In genomic region chr17:69421592-69421991, GRCm38 (mm10) we compare ENCODE assay signal across 12 mouse cellular contexts. TPM values are rescaled to one million over a fixed set of nuclear protein-coding genes. Genes with fewer than 3 reads are reported as not detected.
DNase-seq lines count a peak whose midpoint lies in the region; ATAC-seq lines count a peak whose summit lies in the region.
"Had no signal": no experiment of that assay in that cellular context is flagged by ENCODE, and none has a peak within 500 bp of the region (broad histone marks: within the 10 kb centered on the region; RNA-seq: fewer than 3 reads in every experiment).

No protein-coding gene starts in this region.

- H3K27ac ChIP-seq in embryonic facial prominence, embryonic 11.5 days (replicated peaks; ENCODE audit: low read depth, low read length) = no peak overlapping the region
- H3K27ac ChIP-seq in embryonic facial prominence, embryonic 10.5 days (replicated peaks) = no peak overlapping the region
- H3K27ac ChIP-seq in midbrain, embryonic 10.5 days (replicated peaks) = peak overlapping the region; percentile 65
- no peak overlapping the region for H3K27ac ChIP-seq in midbrain, embryonic 15.5 days
- H3K27ac ChIP-seq: lung, embryonic 15.5 days had no signal

- H3K4me3 ChIP-seq in embryonic facial prominence, embryonic 11.5 days (ENCODE audit: low read depth, low read length) = no peak overlapping the region
- no peak overlapping the region for H3K4me3 ChIP-seq in embryonic facial prominence, embryonic 10.5 days
- no peak overlapping the region for H3K4me3 ChIP-seq in midbrain, embryonic 10.5 days
- no peak overlapping the region for H3K4me3 ChIP-seq in midbrain, embryonic 15.5 days
- H3K4me3 ChIP-seq: lung, embryonic 15.5 days had no signal

- H3K9me3 ChIP-seq in embryonic facial prominence, embryonic 11.5 days (replicated peaks; ENCODE audit: control insufficient read depth, low read length) = no peaks in the 10 kb centered on the region
- no peaks in the 10 kb centered on the region for H3K9me3 ChIP-seq in embryonic facial prominence, embryonic 10.5 days
- H3K9me3 ChIP-seq in midbrain, embryonic 10.5 days (replicated peaks) = no peaks in the 10 kb centered on the region
- H3K9me3 ChIP-seq in midbrain, embryonic 15.5 days = no peaks in the 10 kb centered on the region
- H3K9me3 ChIP-seq: lung, embryonic 15.5 days had no signal

- WGBS in embryonic facial prominence, embryonic 11.5 days = 6% methylated on average over 1 of the region's 1 CpGs
- 5% methylated on average over 1 of the region's 1 CpGs for WGBS in embryonic facial prominence, embryonic 10.5 days
- 2% methylated on average over 1 of the region's 1 CpGs for WGBS in midbrain, embryonic 10.5 days
- 4% methylated on average over 1 of the region's 1 CpGs for WGBS in midbrain, embryonic 15.5 days

- H3K9ac ChIP-seq in embryonic facial prominence, embryonic 11.5 days (replicated peaks; ENCODE audit: low read length) = no peak overlapping the region
- H3K9ac ChIP-seq in midbrain, embryonic 15.5 days = no peak overlapping the region
- H3K9ac ChIP-seq: lung, embryonic 15.5 days had no signal

- no peaks in the 10 kb centered on the region for H3K36me3 ChIP-seq in embryonic facial prominence, embryonic 11.5 days (replicated peaks; ENCODE audit: control insufficient read depth, insufficient read depth, low read depth, low read length)
- H3K36me3 ChIP-seq in embryonic facial prominence, embryonic 10.5 days (replicated peaks) = no peaks in the 10 kb centered on the region
- H3K36me3 ChIP-seq in midbrain, embryonic 10.5 days = no peaks in the 10 kb centered on the region
- H3K36me3 ChIP-seq in midbrain, embryonic 15.5 days (replicated peaks) = no peaks in the 10 kb centered on the region
- peaks cover 1% of the 10 kb centered on the region; the same call in 1 of the 2 replicates for H3K36me3 ChIP-seq in splenic B cell, adult 2 months (ENCODE audit: control insufficient read depth, insufficient read depth, low read length, poor library complexity, severe bottlenecking)
- H3K36me3 ChIP-seq: lung, embryonic 15.5 days had no signal

- no peaks in the 10 kb centered on the region for H3K27me3 ChIP-seq in embryonic facial prominence, embryonic 11.5 days (ENCODE audit: control insufficient read depth, insufficient read depth, low read length)
- H3K27me3 ChIP-seq in embryonic facial prominence, embryonic 10.5 days (replicated peaks; ENCODE audit: low read depth, poor library complexity, severe bottlenecking) = no peaks in the 10 kb centered on the region
- no peaks in the 10 kb centered on the region for H3K27me3 ChIP-seq in midbrain, embryonic 10.5 days (ENCODE audit: low read depth, poor library complexity, severe bottlenecking)
- no peaks in the 10 kb centered on the region for H3K27me3 ChIP-seq in midbrain, embryonic 15.5 days (replicated peaks)
- no peaks in the 10 kb centered on the region for H3K27me3 ChIP-seq in splenic B cell, adult 2 months (ENCODE audit: control insufficient read depth, insufficient read depth, low read length, poor library complexity, severe bottlenecking)
- H3K27me3 ChIP-seq: lung, embryonic 15.5 days had no signal

- no peaks in the 10 kb centered on the region for H3K4me1 ChIP-seq in embryonic facial prominence, embryonic 11.5 days (ENCODE audit: control insufficient read depth, insufficient read depth, low read length)
- H3K4me1 ChIP-seq in embryonic facial prominence, embryonic 10.5 days = peaks cover 7% of the 10 kb centered on the region; the same call in 1 of the 2 replicates
- peaks cover 10% of the 10 kb centered on the region for H3K4me1 ChIP-seq in midbrain, embryonic 10.5 days
- peaks cover 11% of the 10 kb centered on the region for H3K4me1 ChIP-seq in midbrain, embryonic 15.5 days

- peak; percentile 66 for DNase-seq in embryonic facial prominence, embryonic 11.5 days (ENCODE audit: low spot score)
- DNase-seq in embryonic facial prominence, embryonic 10.5 days (ENCODE audit: low spot score) = no peak
- DNase-seq in midbrain, embryonic 10.5 days (ENCODE audit: low spot score) = no peak
- peak; percentile 44 for DNase-seq in splenic B cell, adult 2 months (ENCODE audit: low read depth, low spot score)
- no peak for DNase-seq in kidney, adult 8-10 months
- DNase-seq: adrenal gland, postnatal 36 days; kidney, adult 2 months had no signal

- no peak overlapping the region for H3K4me2 ChIP-seq in embryonic facial prominence, embryonic 11.5 days (ENCODE audit: low read depth, low read length)
- no peak overlapping the region for H3K4me2 ChIP-seq in midbrain, embryonic 15.5 days
- H3K4me2 ChIP-seq: lung, embryonic 15.5 days had no signal

- no peak for ATAC-seq in embryonic facial prominence, embryonic 11.5 days (replicated peaks; ENCODE audit: insufficient number of reproducible peaks, low FRiP score, low TSS enrichment, low read depth)
- ATAC-seq in midbrain, embryonic 15.5 days (replicated peaks) = no peak
- 0 out of 2 replicates have a peak, but pooled peaks have one; percentile 31 for ATAC-seq in common myeloid progenitor, adult 5-6 weeks (replicated peaks; ENCODE audit: low read depth, poor library complexity, severe bottlenecking)
- no peak for ATAC-seq in granulocyte monocyte progenitor cell, adult 5-6 weeks (replicated peaks; ENCODE audit: poor library complexity, severe bottlenecking)

RNA-seq across cellular contexts. Expression of gene Akain1, which starts 17.5 kb away (rescaled TPM):
- polyA plus RNA-seq in embryonic facial prominence, embryonic 11.5 days (2014; fragmentation: Nextera tagmentation; extraction: Ambion mirVana) = 0.15 and 0.17 TPM in 2 replicates
- not detected in 2 replicates for polyA plus RNA-seq in embryonic facial prominence, embryonic 10.5 days (2016; fragmentation: Nextera tagmentation; extraction: Ambion mirVana)
- polyA plus RNA-seq in midbrain, embryonic 10.5 days (2016; fragmentation: Nextera tagmentation; extraction: Ambion mirVana) = 0.05 TPM in 1 of 2 replicates, not detected in the other
- 0.33 and 0.56 TPM in 2 replicates for polyA plus RNA-seq in midbrain, embryonic 15.5 days (2015; fragmentation: Nextera tagmentation; extraction: Ambion mirVana)
- total RNA-seq in common myeloid progenitor, adult 5-6 weeks (2017) = not detected in 2 replicates
- not detected in 2 replicates for total RNA-seq in granulocyte monocyte progenitor cell, adult 5-6 weeks (2014; fragmentation: Nextera tagmentation)
- total RNA-seq in granulocyte monocyte progenitor cell, adult 5-6 weeks (2017) = not detected in 2 replicates
- total RNA-seq: adrenal gland, postnatal 36 days had no signal
- polyA plus RNA-seq: kidney, adult 2 months; lung, embryonic 15.5 days; stomach, embryonic 16.5 days had no signal

RNA-seq across cellular contexts. Expression of gene Zbtb14, which starts 38.7 kb away (rescaled TPM):
- 29.7 and 34.5 TPM in 2 replicates for polyA plus RNA-seq in embryonic facial prominence, embryonic 11.5 days (2014; fragmentation: Nextera tagmentation; extraction: Ambion mirVana)
- polyA plus RNA-seq in embryonic facial prominence, embryonic 10.5 days (2016; fragmentation: Nextera tagmentation; extraction: Ambion mirVana) = 30.5 and 31.2 TPM in 2 replicates
- 33.2 and 33.7 TPM in 2 replicates for polyA plus RNA-seq in midbrain, embryonic 10.5 days (2016; fragmentation: Nextera tagmentation; extraction: Ambion mirVana)
- 31.3 and 34.8 TPM in 2 replicates for polyA plus RNA-seq in midbrain, embryonic 15.5 days (2015; fragmentation: Nextera tagmentation; extraction: Ambion mirVana)
- 28.8 and 29.2 TPM in 2 replicates for total RNA-seq in common myeloid progenitor, adult 5-6 weeks (2017)
- total RNA-seq in granulocyte monocyte progenitor cell, adult 5-6 weeks (2014; fragmentation: Nextera tagmentation) = 16.5 and 17.3 TPM in 2 replicates
- 25.8 and 33.2 TPM in 2 replicates for total RNA-seq in granulocyte monocyte progenitor cell, adult 5-6 weeks (2017)

Comparison
In these comparisons a context has a peak if more than half of its experiments do, and no peak if none do; other contexts are left out.
1. DNase-seq: peak in embryonic facial prominence, embryonic 11.5 days (single experiment) and splenic B cell, adult 2 months (single experiment); none in embryonic facial prominence, embryonic 10.5 days (single experiment), midbrain, embryonic 10.5 days (single experiment) and kidney, adult 8-10 months (0 of 2).